Mouse (Mus musculus) heart, postnatal 0 days (tissue): ENCODE data around the gene Csde1.

Experiments used
- CTCF ChIP-seq: IDR thresholded peaks from 2 replicates; pipeline ENCODE4 v1.5.1; 2016; ENCODE audit warnings: antibody characterized with exemption, control low read depth, low read depth
- EP300 ChIP-seq: IDR thresholded peaks from 2 replicates; pipeline ENCODE4 v1.6.1; 2016; ENCODE audit warnings: antibody characterized with exemption, low read depth

DNA sequence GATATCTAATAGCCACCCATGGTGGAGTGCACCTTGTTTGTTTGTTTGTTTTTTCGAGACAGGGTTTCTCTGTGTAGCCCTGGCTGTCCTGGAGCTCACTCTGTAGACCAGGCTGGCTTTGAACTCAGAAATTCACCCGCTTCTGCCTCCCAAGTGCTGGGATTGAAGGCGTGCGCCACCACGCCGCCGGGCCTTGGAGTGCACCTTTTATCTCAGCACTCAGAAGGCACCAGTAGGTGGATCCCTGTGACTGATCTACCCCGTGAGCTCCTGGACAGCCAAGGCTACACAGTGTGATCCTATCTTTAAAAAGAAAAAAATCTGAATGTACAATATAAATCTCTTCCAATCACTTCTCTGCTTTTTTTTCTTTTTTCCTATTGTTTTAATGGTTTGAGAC is 29.2 kb upstream of the Csde1 start:
- no peak for TF ChIP-seq CTCF
- no peak for TF ChIP-seq EP300
